Mouse (Mus musculus) liver, embryonic 14.5 days (tissue): ENCODE measurements around the gene Gpx5.

Source experiments
- CTCF ChIP-seq: IDR thresholded peaks from 2 replicates; pipeline ENCODE4 v1.5.1; 2016; ENCODE audit warnings: antibody characterized with exemption, low read depth, control low read depth
- EP300 ChIP-seq: IDR thresholded peaks from 2 replicates; pipeline ENCODE4 v1.6.1; 2016; ENCODE audit warnings: antibody characterized with exemption, low read depth

GRCm38 (mm10) chr13:21253569-21253968 is 39.0 kb downstream of the Gpx5 start:
- TF ChIP-seq CTCF (no peak), EP300 (no peak)
